Mouse (Mus musculus) c-Kit-positive CD71-negative TER-119-negative erythroid progenitor cells, embryonic 14.5 days (primary cell): ENCODE data around the gene Rnf138rt1.

Experiments used
- DNase-seq: peaks from one replicate; pipeline ENCODE4 v3.0.0-alpha.2; 2013; ENCODE audit warnings: low read depth

Rnf138rt1 gene

GRCm38 (mm10) chrX:163760617-163761434 is at the start of gene Rnf138rt1:
Gene Rnf138rt1, minus strand, starts transcription at chrX:163761329.
- no peak for DNase-seq

- DNase-seq, result no peak
These were observed 46.1 kb upstream of the Rnf138rt1 start for GRCm38 (mm10) chrX:163807270-163807669.

GRCm38 (mm10) chrX:163766290-163766689 is 5.2 kb upstream of the Rnf138rt1 start:
- no peak for DNase-seq

- DNase-seq, result no peak
These were observed 303 bp upstream of the Rnf138rt1 start for GRCm38 (mm10) chrX:163761435-163761828.

- DNase-seq, result no peak
These were observed 15.1 kb downstream of the Rnf138rt1 start for GRCm38 (mm10) chrX:163745996-163746395.

GRCm38 (mm10) chrX:163743896-163744295 is 17.2 kb downstream of the Rnf138rt1 start:
- no peak for DNase-seq

GRCm38 (mm10) chrX:163738904-163739303 is 22.2 kb downstream of the Rnf138rt1 start:
- no peak for DNase-seq

- DNase-seq, result no peak
These were observed 27.0 kb downstream of the Rnf138rt1 start for GRCm38 (mm10) chrX:163734145-163734544.

GRCm38 (mm10) chrX:163723630-163724029 is 37.5 kb downstream of the Rnf138rt1 start:
- DNase-seq, result no peak

- no peak for DNase-seq
These were observed 38.1 kb downstream of the Rnf138rt1 start for GRCm38 (mm10) chrX:163722785-163723577.

- no peak for DNase-seq
These were observed 40.5 kb downstream of the Rnf138rt1 start for GRCm38 (mm10) chrX:163720597-163720996.
